In the genomic region with DNA sequence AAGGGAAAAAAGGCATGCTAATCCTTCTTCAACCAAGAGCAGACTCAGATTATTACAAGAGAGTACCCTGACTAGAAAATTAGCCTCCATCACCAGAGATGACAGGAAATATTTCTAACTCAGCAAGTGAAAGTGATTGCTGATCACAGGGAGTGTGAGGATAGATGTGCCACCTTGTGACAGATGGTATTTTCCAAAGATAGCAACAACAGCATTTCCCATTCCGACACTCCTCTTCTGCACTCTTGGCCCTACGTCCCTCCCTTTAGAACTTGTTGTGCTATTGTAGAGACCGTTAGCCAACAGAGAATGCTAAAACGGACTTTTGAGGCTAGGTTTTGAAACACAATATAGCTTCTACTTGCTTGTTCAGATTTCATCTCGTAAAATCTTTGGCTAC, we compare ENCODE assay signal across 22 mouse cellular contexts.
A peak's percentile ranks its signal among the peaks of the same experiment; 100 is the strongest.
DNase-seq lines count a peak whose midpoint lies in the region; ATAC-seq lines count a peak whose summit lies in the region.
"Had no signal": no experiment of that assay in that cellular context is flagged by ENCODE, and none has a peak within 500 bp of the region (broad histone marks: within the 10 kb centered on the region; RNA-seq: fewer than 3 reads in every experiment).

No protein-coding gene starts in this region.

- H3K36me3 ChIP-seq in heart, embryonic 12.5 days = no peaks in the 10 kb centered on the region
- no peaks in the 10 kb centered on the region for H3K36me3 ChIP-seq in heart, embryonic 16.5 days (ENCODE audit: control insufficient read depth, insufficient read depth)
- H3K36me3 ChIP-seq: embryonic facial prominence, embryonic 10.5 days; G1E; hindbrain, embryonic 13.5 days had no signal

- WGBS in heart, embryonic 12.5 days = 43% methylated on average over 5 of the region's 5 CpGs
- 44% methylated on average over 5 of the region's 5 CpGs for WGBS in heart, embryonic 16.5 days

- intact Hi-C loops in heart, postnatal 14 days (cut with DNase I) = no loop called here

- no peaks in the 10 kb centered on the region for H3K9me3 ChIP-seq in heart, embryonic 12.5 days (replicated peaks)
- no peaks in the 10 kb centered on the region for H3K9me3 ChIP-seq in heart, embryonic 16.5 days (replicated peaks; ENCODE audit: control insufficient read depth, low read length)
- H3K9me3 ChIP-seq: embryonic facial prominence, embryonic 10.5 days; forebrain, embryonic 13.5 days; hindbrain, embryonic 13.5 days had no signal

- no peak overlapping the region for H3K4me2 ChIP-seq in heart, embryonic 12.5 days
- no peak overlapping the region for H3K4me2 ChIP-seq in heart, embryonic 16.5 days (ENCODE audit: low read depth, low read length)
- H3K4me2 ChIP-seq: forebrain, embryonic 13.5 days; hindbrain, embryonic 13.5 days had no signal

- no peaks in the 10 kb centered on the region for H3K27me3 ChIP-seq in heart, embryonic 12.5 days (replicated peaks)
- H3K27me3 ChIP-seq in heart, embryonic 16.5 days (ENCODE audit: control insufficient read depth, insufficient read depth, low read length) = no peaks in the 10 kb centered on the region
- H3K27me3 ChIP-seq: forebrain, embryonic 13.5 days; hindbrain, embryonic 13.5 days had no signal

- H3K27ac ChIP-seq in heart, embryonic 12.5 days (ENCODE audit: poor library complexity, severe bottlenecking) = peak overlapping the region; percentile 58
- H3K27ac ChIP-seq in heart, embryonic 16.5 days (ENCODE audit: low read length) = peak overlapping the region; percentile 44; the same call in 1 of the 2 replicates
- H3K27ac ChIP-seq: embryonic facial prominence, embryonic 10.5 days; forebrain, embryonic 13.5 days; hindbrain, embryonic 13.5 days; hindbrain, postnatal 0 days had no signal

- H3K4me3 ChIP-seq in heart, embryonic 12.5 days = no peak overlapping the region
- H3K4me3 ChIP-seq in heart, embryonic 16.5 days (ENCODE audit: low read length) = no peak overlapping the region
- H3K4me3 ChIP-seq: embryonic facial prominence, embryonic 10.5 days; forebrain, embryonic 13.5 days; hindbrain, embryonic 13.5 days had no signal

- peak; percentile 42; the same call in 1 of the 2 replicates for ATAC-seq in frontal cortex, adult (ENCODE audit: low TSS enrichment)
- no peak for ATAC-seq in heart, embryonic 12.5 days (ENCODE audit: insufficient number of reproducible peaks, low FRiP score)
- no peak; the same call in 1 of the 2 replicates for ATAC-seq in heart, embryonic 16.5 days (replicated peaks; ENCODE audit: extremely low read depth, insufficient read depth, low FRiP score)
- ATAC-seq: CD4-positive, CD25-positive, alpha-beta regulatory T cell, adult 4 months; forebrain, embryonic 13.5 days; forebrain, postnatal 0 days; hindbrain, postnatal 0 days had no signal

- no peak overlapping the region for H3K9ac ChIP-seq in heart, embryonic 12.5 days
- no peak overlapping the region for H3K9ac ChIP-seq in heart, embryonic 16.5 days (ENCODE audit: low read length)
- H3K9ac ChIP-seq: forebrain, embryonic 13.5 days; forebrain, postnatal 0 days; hindbrain, embryonic 13.5 days had no signal

- H3K4me1 ChIP-seq in heart, embryonic 12.5 days (replicated peaks) = peaks cover 38% of the 10 kb centered on the region
- H3K4me1 ChIP-seq in heart, embryonic 16.5 days (ENCODE audit: control insufficient read depth, insufficient read depth, low read length) = peaks cover 17% of the 10 kb centered on the region
- H3K4me1 ChIP-seq: forebrain, embryonic 13.5 days had no signal

- no peak for DNase-seq in frontal cortex, adult 2 months (ENCODE audit: extremely low spot score in 1 of 2, low spot score in 1 of 2)
- DNase-seq in heart, postnatal 14 days = no peak
- DNase-seq in heart, adult 8-10 months (ENCODE audit: low spot score) = no peak
- peak; percentile 1 for DNase-seq in lung, postnatal 25 days (ENCODE audit: low spot score)
- no peak for DNase-seq in lung, adult 18-20 months
- DNase-seq: adrenal gland, adult 8-10 months; adrenal gland, postnatal 36 days; B cell, adult 2 months; cerebellum, postnatal 10 days; forebrain, postnatal 0 days; gastrocnemius, postnatal 10 days; kidney, adult 11 months; kidney, adult 9 months had no signal
